Mouse (Mus musculus) forebrain, postnatal 0 days (tissue): ENCODE measurements around the gene Prickle2. TPM values are rescaled to one million over a fixed set of nuclear protein-coding genes. Genes with fewer than 3 reads are reported as not detected.

Source experiments
- ATAC-seq: fragments of 200-750 bp; cut with Nextera tagmentation; 2 replicates; pipeline ENCODE4 v1.8.0; 2017; ENCODE audit warnings: mild to moderate bottlenecking, moderate library complexity
- DNase-seq: peaks from one replicate; pipeline ENCODE4 v3.0.0-alpha.2; 2015
- H3K27ac ChIP-seq: fragments of 300-500 bp; sonication (generic); 2 replicates; pipeline ENCODE4 v1.5.1; 2014; ENCODE audit warnings: low read depth, mild to moderate bottlenecking, antibody characterized with exemption, low read length, moderate library complexity, mixed read lengths
- H3K27me3 ChIP-seq: fragments of 300-500 bp; sonication (generic); 2 replicates; pipeline ENCODE4 v1.6.1; 2014; ENCODE audit warnings: mild to moderate bottlenecking, low read length, mixed read lengths; ENCODE audit not compliant: insufficient read depth
- H3K36me3 ChIP-seq: fragments of 300-500 bp; sonication (generic); 2 replicates; pipeline ENCODE4 v1.6.1; 2014; ENCODE audit warnings: mild to moderate bottlenecking, moderate library complexity; ENCODE audit not compliant: insufficient read depth
- H3K4me1 ChIP-seq: fragments of 300-500 bp; sonication (generic); 2 replicates; pipeline ENCODE4 v1.6.1; 2014; ENCODE audit warnings: antibody characterized with exemption; ENCODE audit not compliant: insufficient read depth
- H3K4me2 ChIP-seq: fragments of 300-500 bp; sonication (generic); 2 replicates; pipeline ENCODE4 v1.6.1; 2014; ENCODE audit warnings: low read depth, mild to moderate bottlenecking, moderate library complexity
- H3K4me3 ChIP-seq: fragments of 300-500 bp; sonication (generic); 2 replicates; pipeline ENCODE4 v1.5.1; 2014; ENCODE audit warnings: low read depth, low read length, mixed read lengths
- H3K9ac ChIP-seq: fragments of 300-500 bp; sonication (generic); 2 replicates; pipeline ENCODE4 v1.6.1; 2014; ENCODE audit warnings: mild to moderate bottlenecking
- H3K9me3 ChIP-seq: fragments of 300-500 bp; sonication (generic); 2 replicates; pipeline ENCODE4 v1.6.1; 2016; ENCODE audit warnings: low read length
- CTCF ChIP-seq: sonication (generic); IDR thresholded peaks from 2 replicates; pipeline ENCODE4 v1.5.1; 2016; ENCODE audit warnings: antibody characterized with exemption, control low read depth, low read depth
- WGBS: fragments of 180-500 bp; shearing (Covaris S2); extraction: QIAGEN DNeasy Blood & Tissue Kit; methylation state at CpG from one replicate; pipeline ENCODE4 v1.1.7; 2014; 5-methylcytosine and 5-hydroxymethylcytosine counted together
- polyA plus RNA-seq: library from polyadenylated mRNA; unstranded; fragments of >200 nt; fragmentation: Nextera tagmentation; extraction: Ambion mirVana; gene quantifications from 2 replicates; pipeline ENCODE4 v1.2.1, GENCODE M21; 2015
- total RNA-seq: library from RNA; depleted of rRNA; stranded (reverse); fragments of >200 nt; gene quantifications from 2 replicates; pipeline ENCODE4 v1.2.3, GENCODE M21; 2014

The Prickle2 gene
- total and polyA plus RNA-seq, 2 experiments from 2014 or later = 8.4 to 29.4 TPM

GRCm38 (mm10) chr6:92465666-92466065, 240.3 kb downstream of the Prickle2 start:
- DNase-seq (no peak), ATAC-seq (no peak)
- TF ChIP-seq CTCF = no peak
- Histone ChIP-seq H3K27me3 (no peaks in the 10 kb centered on the region), H3K4me2 (no peak overlapping the region), H3K27ac (no peak overlapping the region), H3K4me1 (peaks cover 18% of the 10 kb centered on the region), H3K9ac (no peak overlapping the region), H3K36me3 (no peaks in the 10 kb centered on the region), H3K9me3 (no peaks in the 10 kb centered on the region), H3K4me3 (no peak overlapping the region)
- WGBS = 82% methylated on average over 1 of the region's 1 CpGs

DNA sequence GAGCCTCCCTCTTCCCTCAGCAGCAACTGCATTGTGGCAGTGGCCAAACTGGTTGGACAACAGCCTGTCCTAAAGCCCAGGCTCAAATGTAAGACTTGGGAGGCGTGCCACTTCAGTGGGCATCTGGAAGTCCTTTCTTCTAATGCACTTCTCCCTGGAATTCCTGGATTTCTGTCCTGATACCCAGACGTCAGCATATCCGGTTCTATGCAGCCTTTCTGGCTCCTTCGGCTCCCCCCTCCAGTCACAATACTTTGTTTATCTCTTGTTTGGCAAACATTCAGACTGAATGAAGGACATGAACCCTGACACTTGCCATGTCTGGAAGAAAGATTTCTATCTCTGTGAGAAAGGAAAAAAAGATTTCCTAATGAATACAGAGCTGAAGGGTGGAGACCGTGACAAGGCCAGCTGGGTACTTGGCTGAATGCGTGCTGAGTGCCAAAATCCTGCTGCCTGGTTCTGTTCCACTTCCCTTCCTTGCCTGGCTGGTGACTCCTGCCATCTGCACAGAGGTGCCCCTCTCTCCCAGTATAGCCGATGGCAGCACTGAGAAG, 241.1 kb downstream of the Prickle2 start:
- H3K36me3 ChIP-seq = no peaks in the 10 kb centered on the region
- H3K4me2 ChIP-seq = no peak overlapping the region
- H3K27me3 ChIP-seq = no peaks in the 10 kb centered on the region
- ATAC-seq (peak; percentile 19; the same call in 1 of the 2 replicates), DNase-seq (no peak)
- no peak overlapping the region for H3K9ac ChIP-seq
- no peaks in the 10 kb centered on the region for H3K9me3 ChIP-seq
- no peak overlapping the region for H3K4me3 ChIP-seq
- 30% methylated on average over 7 of the region's 7 CpGs for WGBS
- no peak overlapping the region for H3K27ac ChIP-seq
- TF ChIP-seq CTCF = no peak
- peaks cover 18% of the 10 kb centered on the region for H3K4me1 ChIP-seq

GRCm38 (mm10) chr6:92463768-92464167, 242.2 kb downstream of the Prickle2 start:
- no peak overlapping the region for H3K4me3 ChIP-seq
- H3K27me3 ChIP-seq = no peaks in the 10 kb centered on the region
- no peaks in the 10 kb centered on the region for H3K9me3 ChIP-seq
- ATAC-seq (no peak), DNase-seq (no peak)
- H3K9ac ChIP-seq = no peak overlapping the region
- H3K4me2 ChIP-seq = no peak overlapping the region
- no peaks in the 10 kb centered on the region for H3K36me3 ChIP-seq
- no peak for TF ChIP-seq CTCF
- 82% methylated on average over 9 of the region's 9 CpGs for WGBS
- peaks cover 23% of the 10 kb centered on the region for H3K4me1 ChIP-seq
- H3K27ac ChIP-seq = no peak overlapping the region

- Histone ChIP-seq H3K4me2 (no peak overlapping the region), H3K4me3 (no peak overlapping the region), H3K9me3 (no peaks in the 10 kb centered on the region), H3K27ac (no peak overlapping the region), H3K36me3 (no peaks in the 10 kb centered on the region), H3K27me3 (no peaks in the 10 kb centered on the region), H3K4me1 (peaks cover 19% of the 10 kb centered on the region; the same call in 1 of the 2 replicates), H3K9ac (no peak overlapping the region)
- ATAC-seq = no peak
- 27% methylated on average over 2 of the region's 2 CpGs for WGBS
- TF ChIP-seq CTCF = no peak
- no peak for DNase-seq
These were observed 245.2 kb downstream of the Prickle2 start for GRCm38 (mm10) chr6:92460750-92461149.

DNA sequence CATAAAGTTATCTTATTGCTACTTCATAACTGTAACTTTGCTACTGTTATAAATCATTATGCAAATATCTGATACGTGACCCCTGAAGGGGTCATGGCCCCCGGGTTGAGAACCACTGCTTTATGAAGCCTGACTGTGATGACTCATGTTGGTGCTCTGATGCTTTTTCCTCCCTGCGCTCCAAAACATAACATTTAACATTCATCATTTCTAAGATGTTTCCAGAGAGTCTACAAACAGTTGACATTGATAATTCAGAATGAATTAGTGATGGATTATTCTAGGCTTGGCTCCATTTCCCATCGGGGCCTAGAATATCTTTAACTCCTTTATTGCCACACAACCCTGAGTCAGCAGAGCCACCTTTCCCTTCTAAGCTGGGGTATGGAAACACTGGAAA, 247.9 kb downstream of the Prickle2 start:
- WGBS = 91% methylated on average over 4 of the region's 4 CpGs
- ATAC-seq (no peak), DNase-seq (no peak)
- Histone ChIP-seq H3K4me1 (peaks cover 9% of the 10 kb centered on the region; the same call in 1 of the 2 replicates), H3K4me2 (no peak overlapping the region), H3K27me3 (no peaks in the 10 kb centered on the region), H3K36me3 (no peaks in the 10 kb centered on the region), H3K4me3 (no peak overlapping the region), H3K9ac (no peak overlapping the region), H3K9me3 (no peaks in the 10 kb centered on the region), H3K27ac (no peak overlapping the region)
- TF ChIP-seq CTCF = no peak

GRCm38 (mm10) chr6:92451421-92451820, 254.5 kb downstream of the Prickle2 start:
- 48% methylated on average over 1 of the region's 1 CpGs for WGBS
- no peaks in the 10 kb centered on the region for H3K4me1 ChIP-seq
- no peak for TF ChIP-seq CTCF
- no peak for DNase-seq
- no peak for ATAC-seq
- no peak overlapping the region for H3K4me3 ChIP-seq
- no peak overlapping the region for H3K9ac ChIP-seq
- no peaks in the 10 kb centered on the region for H3K27me3 ChIP-seq
- no peak overlapping the region for H3K27ac ChIP-seq
- no peak overlapping the region for H3K4me2 ChIP-seq
- no peaks in the 10 kb centered on the region for H3K36me3 ChIP-seq
- no peaks in the 10 kb centered on the region for H3K9me3 ChIP-seq

DNA sequence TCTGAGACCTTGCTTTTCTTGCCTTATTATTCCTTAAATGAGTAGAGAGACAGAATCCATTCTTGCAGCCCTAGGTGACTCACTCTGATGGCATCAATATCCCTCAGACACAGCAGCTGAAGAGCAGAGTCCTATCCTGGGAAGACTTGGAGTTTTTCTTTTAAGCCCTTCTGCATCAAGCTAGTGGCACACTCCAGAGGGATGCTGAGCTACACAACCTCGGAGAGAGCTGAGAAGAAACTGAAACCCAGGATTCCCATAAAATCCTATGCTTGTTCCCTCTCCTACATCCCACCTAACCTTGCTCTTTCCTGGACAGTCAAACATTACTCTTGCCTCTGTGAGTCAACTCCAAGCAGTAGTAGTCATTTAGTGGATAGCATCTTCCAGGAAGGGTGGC, 256.0 kb downstream of the Prickle2 start:
- ATAC-seq = no peak
- H3K4me1 ChIP-seq = no peaks in the 10 kb centered on the region
- no peak for TF ChIP-seq CTCF
- no peak overlapping the region for H3K4me3 ChIP-seq
- no peak overlapping the region for H3K4me2 ChIP-seq
- H3K27me3 ChIP-seq = no peaks in the 10 kb centered on the region
- H3K9ac ChIP-seq = no peak overlapping the region
- DNase-seq = no peak
- H3K36me3 ChIP-seq = no peaks in the 10 kb centered on the region
- H3K27ac ChIP-seq = no peak overlapping the region
- no peaks in the 10 kb centered on the region for H3K9me3 ChIP-seq
- WGBS = 91% methylated on average over 1 of the region's 1 CpGs
